Mouse (Mus musculus) liver, adult 2 months (tissue): Measurements from ENCODE around the gene Det1.

Experiments
- CTCF ChIP-seq: fragments of 200-500 bp; IDR thresholded peaks from 2 replicates; pipeline ENCODE4 v1.5.1; 2011; ENCODE audit warnings: low read depth, low read length, control low read depth
- POLR2A ChIP-seq: fragments of 200-500 bp; IDR thresholded peaks from 2 replicates; pipeline ENCODE4 v1.6.1; 2011; ENCODE audit warnings: low read length, control low read depth; ENCODE audit not compliant: insufficient read depth; ENCODE audit errors: extremely low read depth

DNA sequence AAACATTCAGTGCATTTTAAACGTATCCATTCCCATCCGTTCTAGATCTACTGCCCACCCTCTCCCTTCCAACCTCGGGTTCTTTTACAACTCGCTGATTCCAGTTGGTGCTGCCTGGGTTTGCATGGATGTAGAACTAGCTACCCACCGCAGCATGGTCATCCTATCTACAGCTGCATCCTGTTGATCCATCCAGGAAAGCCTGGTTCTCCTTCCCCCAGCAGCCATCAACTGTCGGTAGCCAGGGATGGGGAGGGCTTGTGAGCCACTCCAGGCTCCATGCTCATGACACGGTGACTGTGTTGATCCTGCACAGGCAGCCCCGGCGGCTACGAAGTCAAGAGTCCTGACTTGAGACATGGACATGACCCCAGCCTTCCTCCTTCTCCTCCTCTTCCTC, 46.9 kb upstream of the Det1 start:
- TF ChIP-seq CTCF (no peak), POLR2A (no peak)
